Mouse (Mus musculus) liver, embryonic 14.5 days (tissue): ENCODE measurements at regions not wholly inside any gene's neighbourhood (a gene's known extent, or its start where the extent isn't known, plus 50 kb on each side); places are given as distances from the start of the nearest gene placed in this dataset.

Experiments
- CTCF ChIP-seq: IDR thresholded peaks from 2 replicates; pipeline ENCODE4 v1.5.1; 2016; ENCODE audit warnings: antibody characterized with exemption, low read depth, control low read depth
- EP300 ChIP-seq: IDR thresholded peaks from 2 replicates; pipeline ENCODE4 v1.6.1; 2016; ENCODE audit warnings: antibody characterized with exemption, low read depth

DNA sequence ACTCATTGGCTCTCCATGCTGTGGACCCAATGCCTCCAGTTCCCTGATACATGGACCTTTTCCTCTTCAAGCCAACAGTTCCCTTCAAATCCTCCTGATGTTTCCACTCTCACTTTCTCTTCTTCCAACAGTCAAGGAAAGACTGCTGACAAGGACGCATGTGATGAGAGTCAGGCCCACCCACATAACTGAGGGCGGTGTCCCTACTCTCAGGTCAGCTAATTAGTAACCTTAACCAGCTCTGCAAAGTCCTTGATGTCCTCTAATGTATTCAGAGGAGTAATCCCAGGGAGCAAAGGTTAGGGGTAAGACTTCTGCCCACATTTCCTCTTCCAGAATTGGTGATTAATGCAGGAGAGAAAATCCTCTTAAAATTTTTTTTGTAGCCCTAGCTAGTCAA lies 139.7 kb downstream of the Ackr3 start:
- TF ChIP-seq CTCF (no peak), EP300 (no peak)
